Mouse (Mus musculus) ES-Bruce4 (cell line): ENCODE data around the gene Zfp217. TPM values are rescaled to one million over a fixed set of nuclear protein-coding genes. Genes with fewer than 3 reads are reported as not detected.

Experiments used
- H3K27ac ChIP-seq: 2 replicates; pipeline ENCODE4 v1.5.1; 2012; ENCODE audit warnings: low read length, inconsistent platforms; ENCODE audit not compliant: insufficient read depth
- H3K27me3 ChIP-seq: 2 replicates; pipeline ENCODE4 v1.6.1; 2012; ENCODE audit warnings: mild to moderate bottlenecking, low read length, inconsistent platforms; ENCODE audit not compliant: control insufficient read depth, poor library complexity, insufficient read depth, severe bottlenecking
- H3K36me3 ChIP-seq: 2 replicates; pipeline ENCODE4 v1.6.1; 2012; ENCODE audit warnings: inconsistent platforms, mild to moderate bottlenecking, low read length, moderate library complexity; ENCODE audit not compliant: control insufficient read depth, poor library complexity, insufficient read depth, severe bottlenecking
- H3K4me1 ChIP-seq: one replicate; pipeline ENCODE4 v1.8.1; 2011; ENCODE audit warnings: low read length; ENCODE audit not compliant: control insufficient read depth, insufficient read depth
- H3K4me3 ChIP-seq: 2 replicates; pipeline ENCODE4 v1.5.1; 2011; ENCODE audit warnings: low read depth, mild to moderate bottlenecking, low read length
- H3K9ac ChIP-seq: 2 replicates; pipeline ENCODE4 v1.6.1; 2012; ENCODE audit warnings: low read depth, mild to moderate bottlenecking, inconsistent platforms; ENCODE audit not compliant: poor library complexity, severe bottlenecking
- H3K9me3 ChIP-seq: replicated peaks from 2 replicates; pipeline ENCODE4 v1.6.1; 2012; ENCODE audit warnings: mild to moderate bottlenecking, low read length, inconsistent platforms; ENCODE audit not compliant: control insufficient read depth, poor library complexity, insufficient read depth, severe bottlenecking
- CTCF ChIP-seq: IDR thresholded peaks from one replicate; pipeline ENCODE4 v1.8.1; 2011; ENCODE audit warnings: low read depth, low read length
- EP300 ChIP-seq: IDR thresholded peaks from 2 replicates; pipeline ENCODE4 v1.6.1; 2011; ENCODE audit warnings: low read depth, low read length; ENCODE audit not compliant: insufficient read depth
- POLR2A ChIP-seq: IDR thresholded peaks from one replicate; pipeline ENCODE4 v1.8.1; 2011; ENCODE audit warnings: low read length; ENCODE audit not compliant: insufficient read depth
- polyA plus RNA-seq: library from polyadenylated mRNA; stranded (reverse); fragments of >200 nt; gene quantifications from 2 replicates; pipeline ENCODE4 v1.2.4, GENCODE M21; 2011; ENCODE audit warnings: low read depth; ENCODE audit not compliant: missing spikeins, insufficient read depth, insufficient read length

The Zfp217 gene
- polyA plus RNA-seq, 1 experiment = 39.6 TPM

GRCm38 (mm10) chr2:170129923-170130779 is 17.8 kb downstream of the Zfp217 start:
- H3K27me3 ChIP-seq = no peaks in the 10 kb centered on the region
- TF ChIP-seq POLR2A (no peak), CTCF (no peak), EP300 (no peak)

GRCm38 (mm10) chr2:170129248-170129922 is 18.5 kb downstream of the Zfp217 start:
- H3K36me3 ChIP-seq = peaks cover 3% of the 10 kb centered on the region; the same call in 1 of the 2 replicates

More at GRCm38 (mm10) chr2:170129923-170130779, 17.8 kb downstream of the Zfp217 start:
- Histone ChIP-seq H3K27ac (peak overlapping the region; percentile 7; the same call in 1 of the 2 replicates), H3K9ac (peak overlapping the region; percentile 95), H3K4me3 (peak overlapping the region; percentile 96), H3K4me1 (peaks cover 2% of the 10 kb centered on the region), H3K36me3 (peaks cover 3% of the 10 kb centered on the region; the same call in 1 of the 2 replicates), H3K9me3 (no peaks in the 10 kb centered on the region)

GRCm38 (mm10) chr2:170128461-170129247 is 19.2 kb downstream of the Zfp217 start:
- peaks cover 3% of the 10 kb centered on the region; the same call in 1 of the 2 replicates for H3K36me3 ChIP-seq
- peaks cover 2% of the 10 kb centered on the region for H3K4me1 ChIP-seq
- no peak overlapping the region for H3K4me3 ChIP-seq
- H3K27ac ChIP-seq = no peak overlapping the region
- no peaks in the 10 kb centered on the region for H3K9me3 ChIP-seq
- no peaks in the 10 kb centered on the region for H3K27me3 ChIP-seq
- H3K9ac ChIP-seq = peak overlapping the region; percentile 95; the same call in 1 of the 2 replicates
- TF ChIP-seq CTCF (no peak), EP300 (no peak), POLR2A (no peak)

More at GRCm38 (mm10) chr2:170129248-170129922, 18.5 kb downstream of the Zfp217 start:
- H3K9me3 ChIP-seq = no peaks in the 10 kb centered on the region
- TF ChIP-seq POLR2A (no peak), CTCF (no peak), EP300 (no peak)
- no peaks in the 10 kb centered on the region for H3K27me3 ChIP-seq
- peak overlapping the region; percentile 20; the same call in 1 of the 2 replicates for H3K27ac ChIP-seq
- H3K9ac ChIP-seq = peak overlapping the region; percentile 95
- H3K4me3 ChIP-seq = peak overlapping the region; percentile 96
- peaks cover 2% of the 10 kb centered on the region for H3K4me1 ChIP-seq

- Histone ChIP-seq H3K4me1 (peaks cover 2% of the 10 kb centered on the region), H3K27ac (no peak overlapping the region), H3K9ac (no peak overlapping the region), H3K36me3 (peaks cover 3% of the 10 kb centered on the region; the same call in 1 of the 2 replicates), H3K27me3 (no peaks in the 10 kb centered on the region), H3K9me3 (no peaks in the 10 kb centered on the region), H3K4me3 (no peak overlapping the region)
- no peak for TF ChIP-seq EP300
- no peak for TF ChIP-seq CTCF
- no peak for TF ChIP-seq POLR2A
These were observed 20.4 kb downstream of the Zfp217 start for GRCm38 (mm10) chr2:170127523-170127922.

GRCm38 (mm10) chr2:170126266-170126665 is 21.6 kb downstream of the Zfp217 start:
- peaks cover 2% of the 10 kb centered on the region for H3K4me1 ChIP-seq
- H3K36me3 ChIP-seq = peaks cover 3% of the 10 kb centered on the region; the same call in 1 of the 2 replicates
- H3K27me3 ChIP-seq = no peaks in the 10 kb centered on the region
- TF ChIP-seq EP300 (no peak), POLR2A (no peak), CTCF (no peak)
- no peak overlapping the region for H3K27ac ChIP-seq
- no peaks in the 10 kb centered on the region for H3K9me3 ChIP-seq
- no peak overlapping the region for H3K4me3 ChIP-seq
- H3K9ac ChIP-seq = no peak overlapping the region
